Mouse (Mus musculus) cortical plate, adult 2 months (tissue): ENCODE results near the gene Pdlim7.

Experiments
- CTCF ChIP-seq: fragments of 200-500 bp; IDR thresholded peaks from 2 replicates; pipeline ENCODE4 v1.5.1; 2011; ENCODE audit warnings: mild to moderate bottlenecking, control low read depth, low read length; ENCODE audit not compliant: insufficient read depth; ENCODE audit errors: extremely low read depth
- POLR2A ChIP-seq: fragments of 200-500 bp; IDR thresholded peaks from 2 replicates; pipeline ENCODE4 v1.6.1; 2011; ENCODE audit warnings: mild to moderate bottlenecking, low read length, control low read depth; ENCODE audit not compliant: insufficient read depth; ENCODE audit errors: extremely low read depth

DNA sequence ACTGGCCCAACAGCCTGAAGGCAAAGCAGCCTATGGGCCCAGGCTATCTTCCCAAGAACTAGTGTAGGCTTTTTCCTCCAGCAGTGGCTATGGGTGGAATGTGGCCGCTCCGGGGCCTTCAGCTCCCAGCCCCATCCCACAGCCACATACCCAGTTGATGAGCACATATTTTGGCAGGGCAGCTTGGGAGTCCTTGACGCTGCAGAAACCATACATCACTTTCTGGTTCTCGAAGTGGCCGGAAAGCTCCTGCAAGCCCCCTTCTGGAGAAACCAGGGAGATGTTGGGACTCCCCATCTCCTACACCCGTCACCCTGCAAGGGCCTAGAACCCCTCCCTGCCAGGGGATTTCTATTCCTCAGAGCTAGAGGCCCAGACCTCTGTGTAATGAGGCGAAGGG is 30.9 kb downstream of the Pdlim7 start:
- TF ChIP-seq POLR2A: no peak
- no peak for TF ChIP-seq CTCF
